Mouse (Mus musculus): ENCODE data around the gene Cyp39a1.
A peak's percentile ranks its signal among the peaks of the same experiment; 100 is the strongest.

The Cyp39a1 gene

GRCm38 (mm10) chr17:43677317-43677716 is 10.1 kb downstream of the Cyp39a1 start:
- DNase-seq (ENCODE audit: low read depth, low spot score) = no peak

- no peak for DNase-seq (ENCODE audit: low read depth, low spot score)
Observed at GRCm38 (mm10) chr17:43684086-43684485, 16.9 kb downstream of the Cyp39a1 start.

DNA sequence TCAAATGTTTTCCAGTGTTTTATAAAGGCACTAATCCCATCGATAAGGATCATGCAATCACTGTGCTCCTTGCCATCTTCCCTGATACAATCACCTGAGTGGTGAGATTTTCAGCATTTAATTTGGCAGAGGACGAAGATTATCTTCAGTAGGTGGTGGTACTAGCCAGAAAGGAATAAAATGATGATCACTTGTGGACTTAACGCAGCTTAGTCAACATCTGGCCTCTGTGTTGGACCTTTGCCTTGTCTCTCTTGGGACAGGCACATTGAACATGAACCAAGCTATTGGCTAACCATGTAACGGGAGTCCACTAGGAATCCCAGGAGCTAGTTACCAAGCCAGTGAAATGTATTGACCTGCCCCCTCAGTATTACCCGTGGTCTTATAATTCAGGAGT is 17.4 kb downstream of the Cyp39a1 start:
- no peak for DNase-seq (ENCODE audit: low read depth, low spot score)

DNA sequence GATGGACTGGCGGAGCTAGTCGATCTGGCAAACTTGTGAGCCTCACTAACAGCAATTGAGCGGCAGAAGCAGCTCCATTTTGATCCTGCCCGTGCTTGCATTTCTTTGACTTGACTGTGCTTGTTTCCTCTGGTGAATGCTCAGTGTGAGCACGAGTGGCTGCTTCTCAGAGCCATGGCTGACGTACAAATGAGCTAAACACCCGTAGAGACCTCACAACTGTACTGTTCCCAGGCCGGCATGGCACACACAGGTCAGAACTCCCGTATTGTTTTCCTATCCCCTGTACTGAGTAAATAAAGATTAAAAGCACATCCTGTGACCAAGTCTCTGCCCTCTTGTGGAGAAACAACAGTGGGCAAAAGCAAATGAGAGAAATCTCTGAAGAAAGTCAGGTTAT is 22.4 kb downstream of the Cyp39a1 start:
- no peak for DNase-seq (ENCODE audit: low read depth, low spot score)

GRCm38 (mm10) chr17:43698997-43699649 is 31.9 kb downstream of the Cyp39a1 start:
- DNase-seq (ENCODE audit: low read depth, low spot score) = peak; percentile 46

DNA sequence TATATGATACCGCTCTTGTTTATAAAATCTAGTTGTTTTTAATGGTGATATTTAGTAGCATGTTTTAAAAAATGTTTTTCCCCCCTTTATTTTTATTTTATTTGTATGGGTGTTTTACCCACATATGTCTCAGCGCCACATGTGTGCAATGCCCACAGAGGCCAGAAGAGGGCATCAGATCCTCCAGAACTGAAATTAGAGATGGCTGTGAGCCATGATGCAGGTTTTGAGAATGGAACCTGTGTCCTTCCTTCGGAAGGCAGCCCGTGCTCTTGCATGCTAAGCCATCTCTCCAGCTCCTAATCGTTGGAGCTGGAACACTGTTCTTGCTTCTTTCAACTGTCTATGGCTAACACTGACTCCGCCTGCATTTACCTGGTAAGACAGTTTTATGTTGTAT is 33.8 kb downstream of the Cyp39a1 start:
- peak; percentile 24 for DNase-seq (ENCODE audit: low read depth, low spot score)

- no peak for DNase-seq (ENCODE audit: low read depth, low spot score)
Observed at GRCm38 (mm10) chr17:43704216-43704930, 37.1 kb downstream of the Cyp39a1 start.

GRCm38 (mm10) chr17:43706749-43707148 is 39.5 kb downstream of the Cyp39a1 start:
- DNase-seq (ENCODE audit: low read depth, low spot score) = no peak

DNA sequence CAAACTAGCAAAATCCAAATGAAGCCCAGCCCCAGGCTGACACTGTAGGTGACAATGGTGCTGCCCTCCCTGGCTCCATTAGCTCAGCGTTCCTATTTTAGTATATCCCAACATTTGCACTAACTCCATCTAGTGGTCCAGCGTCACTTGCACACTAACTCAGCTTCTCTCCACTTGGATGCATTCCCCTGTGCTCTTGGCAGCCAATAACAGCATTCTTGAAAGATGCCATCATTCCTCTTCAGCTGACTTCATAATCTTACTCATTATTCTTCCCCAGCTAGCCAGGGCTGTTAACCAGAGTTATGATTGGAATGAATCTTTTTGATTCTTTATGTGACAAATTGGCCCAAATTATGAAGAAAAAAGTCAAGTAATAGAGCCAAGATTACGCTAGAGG is 40.0 kb downstream of the Cyp39a1 start:
- DNase-seq (ENCODE audit: low read depth, low spot score) = no peak

GRCm38 (mm10) chr17:43711557-43712352 is 44.5 kb downstream of the Cyp39a1 start:
- no peak for DNase-seq (ENCODE audit: low read depth, low spot score)

- no peak for DNase-seq (ENCODE audit: low read depth, low spot score)
Observed at GRCm38 (mm10) chr17:43714191-43714590, 47.0 kb downstream of the Cyp39a1 start.

DNA sequence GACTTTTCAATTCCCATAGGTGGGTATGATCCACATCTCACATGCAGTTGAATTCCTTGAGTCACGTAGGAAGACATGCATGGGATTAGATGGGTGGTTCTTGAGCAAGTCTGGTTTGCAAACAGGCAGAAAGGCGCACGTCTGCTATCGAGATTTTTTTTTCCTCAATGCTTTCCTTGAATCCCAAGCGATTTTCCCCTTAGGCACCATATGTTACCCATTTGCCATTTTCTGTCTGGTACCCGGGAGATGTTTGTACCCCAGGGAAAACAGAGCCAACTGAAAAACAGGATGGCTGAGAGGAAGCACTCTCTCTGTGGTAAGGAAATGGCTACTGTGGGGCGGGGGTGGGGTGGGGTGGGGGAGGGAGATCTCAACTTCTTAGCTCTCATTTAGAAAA is 49.4 kb downstream of the Cyp39a1 start:
- no peak for DNase-seq (ENCODE audit: low read depth, low spot score)

DNA sequence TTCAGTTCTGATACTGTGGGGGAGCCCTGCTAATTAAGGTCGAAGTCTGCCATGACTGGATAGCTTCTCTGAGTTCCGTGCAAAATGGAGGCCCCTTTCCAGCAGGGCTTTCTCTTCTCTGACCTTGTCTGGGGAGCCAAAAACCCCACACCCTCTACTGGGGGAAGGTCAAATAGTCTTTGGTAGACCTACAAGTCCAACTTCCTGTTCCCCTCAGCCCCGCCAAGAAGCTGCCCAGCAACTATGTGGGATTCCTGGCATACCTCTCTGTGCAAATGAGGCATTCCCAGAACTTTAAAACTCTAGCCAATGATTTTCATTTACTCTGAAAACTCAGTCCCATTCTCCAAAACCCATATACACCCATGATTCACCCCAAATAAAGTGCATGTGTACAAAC is 52.2 kb downstream of the Cyp39a1 start:
- DNase-seq (ENCODE audit: low read depth, low spot score) = no peak

DNA sequence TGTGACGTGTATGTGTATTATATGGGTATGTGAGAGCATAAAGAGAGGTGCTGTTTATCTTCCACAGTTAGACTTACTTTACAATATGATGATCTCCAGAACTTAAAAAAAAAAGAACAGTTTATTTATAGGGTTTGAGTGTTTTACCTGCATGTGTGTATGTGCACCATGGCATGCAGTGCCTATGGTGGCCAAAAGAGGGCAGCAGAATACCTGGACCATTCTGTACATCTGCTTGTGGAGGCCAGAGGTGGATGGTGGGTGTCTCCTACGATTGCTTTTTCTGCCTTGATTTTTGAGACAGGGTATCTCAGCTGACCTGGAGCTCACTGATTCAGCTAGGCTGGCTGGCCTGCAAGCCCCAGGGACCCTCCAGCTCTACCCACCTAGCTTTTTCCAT is 57.3 kb downstream of the Cyp39a1 start:
- DNase-seq (ENCODE audit: low read depth, low spot score) = no peak

DNA sequence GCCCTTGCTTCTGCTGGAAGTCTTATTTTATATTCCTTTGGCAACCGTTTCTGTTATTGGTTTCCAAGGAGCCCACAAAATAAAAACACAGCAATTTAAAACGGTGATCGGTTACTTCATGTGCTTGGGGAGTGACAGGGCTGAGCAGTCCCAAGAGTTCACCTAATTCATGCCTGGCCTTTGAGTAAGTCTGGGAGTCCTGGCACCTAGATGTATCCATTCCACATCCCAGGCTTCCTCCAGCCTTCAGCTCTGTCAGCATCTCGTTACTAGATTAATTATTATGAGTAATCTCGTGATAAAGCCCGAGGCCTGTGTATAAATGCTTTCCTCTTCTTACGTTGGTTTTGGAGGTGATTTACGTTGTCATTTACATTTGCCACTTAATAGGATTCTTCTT is 64.1 kb downstream of the Cyp39a1 start:
- DNase-seq (ENCODE audit: low read depth, low spot score) = no peak

DNA sequence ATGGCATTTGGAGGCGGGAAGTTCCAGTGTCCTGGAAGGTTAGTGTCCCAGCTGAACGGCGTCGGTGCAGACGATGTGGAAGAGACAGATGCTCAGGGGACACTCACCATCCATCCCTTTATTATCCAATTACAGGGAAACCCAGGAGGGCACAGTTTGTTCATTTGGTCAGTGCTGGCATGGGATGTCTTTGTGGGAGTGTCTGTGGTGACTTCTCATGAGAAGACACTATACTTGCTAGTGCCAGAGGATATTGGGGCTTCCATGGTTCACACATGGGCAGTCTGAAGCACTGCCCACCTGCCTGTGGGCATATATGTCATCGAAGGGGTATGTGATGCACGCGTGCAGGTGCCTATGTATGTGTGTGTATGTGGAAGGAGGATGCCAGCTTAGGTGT is 64.8 kb downstream of the Cyp39a1 start:
- no peak for DNase-seq (ENCODE audit: low read depth, low spot score)

GRCm38 (mm10) chr17:43734252-43734651 is 67.0 kb downstream of the Cyp39a1 start:
- DNase-seq (ENCODE audit: low read depth, low spot score) = no peak

GRCm38 (mm10) chr17:43743933-43744332 is 76.7 kb downstream of the Cyp39a1 start:
- DNase-seq (ENCODE audit: low read depth, low spot score) = no peak

DNA sequence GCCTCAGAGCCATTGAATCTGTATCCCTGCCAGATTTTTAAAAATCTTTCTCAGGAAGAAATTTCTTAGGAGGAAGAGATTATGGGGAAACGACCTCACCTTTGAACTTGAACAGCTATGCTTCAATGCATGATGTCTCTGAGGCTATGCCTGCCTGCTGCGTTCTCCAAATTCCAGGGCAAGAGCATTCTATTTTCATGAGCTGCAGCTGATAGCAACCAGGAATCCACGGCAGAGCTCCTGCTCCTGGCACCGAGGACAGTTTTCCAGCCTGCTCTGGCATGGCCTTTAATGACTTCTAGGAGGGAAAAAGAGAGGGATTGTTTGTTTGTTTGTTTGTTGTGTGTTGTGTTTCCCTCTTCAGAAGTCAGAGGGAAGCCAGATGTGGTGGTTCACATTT is 77.2 kb downstream of the Cyp39a1 start:
- no peak for DNase-seq (ENCODE audit: low read depth, low spot score)

DNA sequence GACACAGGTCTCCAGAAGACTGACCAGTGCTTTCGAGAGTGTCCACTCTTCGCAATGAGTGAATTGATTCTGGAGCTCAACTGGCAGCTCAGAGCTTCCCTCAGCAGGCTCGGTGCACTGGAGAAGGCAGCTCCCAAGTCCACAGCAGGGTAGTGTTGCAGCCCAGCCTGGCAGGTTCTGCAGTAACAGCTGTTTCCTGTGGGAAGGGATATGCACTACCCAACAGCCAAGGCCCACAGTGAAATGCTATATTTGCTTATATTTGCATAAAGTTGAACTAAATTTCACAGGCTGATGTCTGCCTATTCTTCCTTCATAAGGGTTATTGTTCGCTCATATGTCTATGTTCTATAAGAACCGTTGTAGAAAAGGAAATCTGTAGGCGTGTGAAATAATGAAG is 83.9 kb downstream of the Cyp39a1 start:
- DNase-seq (ENCODE audit: low read depth, low spot score) = no peak

DNA sequence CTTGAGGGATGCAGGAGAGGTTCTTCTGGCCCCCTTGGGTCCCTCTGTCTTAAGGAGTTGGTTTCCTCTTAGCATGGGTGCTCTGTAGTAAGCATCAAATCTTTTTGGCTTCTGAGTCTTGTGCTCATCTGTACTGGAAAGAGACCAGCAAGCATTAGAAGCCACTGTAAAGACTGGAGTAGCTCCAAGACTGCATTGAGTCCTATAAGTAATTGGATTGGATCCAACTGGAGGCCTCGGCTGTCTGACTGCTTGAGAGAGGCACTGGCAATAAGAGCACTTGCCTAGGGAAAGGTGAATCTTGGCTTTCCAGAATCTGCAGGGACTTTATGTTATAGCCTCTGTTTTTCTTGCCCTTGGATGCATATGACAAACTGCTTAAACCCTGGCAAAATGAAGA is 85.6 kb downstream of the Cyp39a1 start:
- no peak for DNase-seq (ENCODE audit: low read depth, low spot score)

DNA sequence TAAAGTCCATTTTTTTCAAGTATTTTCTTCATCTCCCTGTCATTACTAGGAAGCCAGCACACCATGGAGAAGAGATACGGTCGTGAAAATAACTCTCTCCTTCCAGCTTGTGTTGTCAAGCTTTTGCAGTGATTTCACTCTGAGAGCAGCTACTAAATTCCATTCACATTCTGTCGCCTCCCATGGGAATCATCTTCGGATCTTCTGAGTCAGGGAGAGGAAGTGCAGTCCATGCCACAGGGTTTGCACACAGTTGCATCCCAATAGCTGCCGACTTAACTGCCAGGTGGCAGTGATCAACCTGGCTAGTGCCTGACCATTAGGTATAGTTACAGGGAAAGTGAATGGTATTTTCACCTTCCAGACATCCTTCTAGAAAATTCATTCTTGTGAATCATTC is 87.5 kb downstream of the Cyp39a1 start:
- no peak for DNase-seq (ENCODE audit: low read depth, low spot score)
